Mouse (Mus musculus) olfactory bulb, adult 2 months (tissue): Measurements from ENCODE around the gene Nfkbie.

Experiments
- CTCF ChIP-seq: fragments of 200-500 bp; IDR thresholded peaks from 2 replicates; pipeline ENCODE4 v1.5.1; 2012; ENCODE audit warnings: low read depth, mild to moderate bottlenecking, low read length, moderate library complexity; ENCODE audit not compliant: insufficient read depth
- POLR2A ChIP-seq: fragments of 200-500 bp; IDR thresholded peaks from 2 replicates; pipeline ENCODE4 v1.6.1; 2012; ENCODE audit warnings: mild to moderate bottlenecking, low read depth, low read length, moderate library complexity; ENCODE audit not compliant: insufficient read depth

DNA sequence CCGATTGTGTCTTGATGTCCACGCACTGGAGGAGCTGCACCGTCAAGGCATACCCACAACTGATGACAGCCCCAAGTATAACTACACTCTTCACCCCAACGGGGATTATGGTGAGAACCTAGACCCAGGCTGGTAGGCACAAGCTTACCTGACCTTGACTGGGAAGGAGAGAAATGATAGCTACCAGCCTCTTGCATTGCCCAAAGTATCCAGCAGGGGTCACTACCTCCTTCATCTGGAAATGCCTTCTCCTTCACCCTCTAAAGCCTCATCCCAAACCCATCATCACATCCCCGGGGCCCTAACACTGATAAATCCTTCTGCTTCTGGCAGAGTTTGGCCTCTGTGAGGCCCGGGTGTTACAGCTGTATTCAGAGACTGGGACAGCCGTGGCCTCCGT lies 39.0 kb upstream of the Nfkbie start:
- TF ChIP-seq POLR2A: no peak
- no peak for TF ChIP-seq CTCF
